Mouse (Mus musculus) ES-Bruce4 (cell line): ENCODE results near the gene Nfkbiz. TPM values are rescaled to one million over a fixed set of nuclear protein-coding genes. Genes with fewer than 3 reads are reported as not detected.
"Not testable (repeated sequence)": the region's sequence is repeated elsewhere in the genome, so short reads cannot be mapped to it uniquely, and the experiment has no call there.

Experiments
- H3K27ac ChIP-seq: 2 replicates; pipeline ENCODE4 v1.5.1; 2012; ENCODE audit warnings: low read length, inconsistent platforms; ENCODE audit not compliant: insufficient read depth
- H3K27me3 ChIP-seq: 2 replicates; pipeline ENCODE4 v1.6.1; 2012; ENCODE audit warnings: mild to moderate bottlenecking, low read length, inconsistent platforms; ENCODE audit not compliant: control insufficient read depth, poor library complexity, insufficient read depth, severe bottlenecking
- H3K36me3 ChIP-seq: 2 replicates; pipeline ENCODE4 v1.6.1; 2012; ENCODE audit warnings: inconsistent platforms, mild to moderate bottlenecking, low read length, moderate library complexity; ENCODE audit not compliant: control insufficient read depth, poor library complexity, insufficient read depth, severe bottlenecking
- H3K4me1 ChIP-seq: one replicate; pipeline ENCODE4 v1.8.1; 2011; ENCODE audit warnings: low read length; ENCODE audit not compliant: control insufficient read depth, insufficient read depth
- H3K4me3 ChIP-seq: 2 replicates; pipeline ENCODE4 v1.5.1; 2011; ENCODE audit warnings: low read depth, mild to moderate bottlenecking, low read length
- H3K9ac ChIP-seq: 2 replicates; pipeline ENCODE4 v1.6.1; 2012; ENCODE audit warnings: low read depth, mild to moderate bottlenecking, inconsistent platforms; ENCODE audit not compliant: poor library complexity, severe bottlenecking
- H3K9me3 ChIP-seq: replicated peaks from 2 replicates; pipeline ENCODE4 v1.6.1; 2012; ENCODE audit warnings: mild to moderate bottlenecking, low read length, inconsistent platforms; ENCODE audit not compliant: control insufficient read depth, poor library complexity, insufficient read depth, severe bottlenecking
- CTCF ChIP-seq: IDR thresholded peaks from one replicate; pipeline ENCODE4 v1.8.1; 2011; ENCODE audit warnings: low read depth, low read length
- EP300 ChIP-seq: IDR thresholded peaks from 2 replicates; pipeline ENCODE4 v1.6.1; 2011; ENCODE audit warnings: low read depth, low read length; ENCODE audit not compliant: insufficient read depth
- POLR2A ChIP-seq: IDR thresholded peaks from one replicate; pipeline ENCODE4 v1.8.1; 2011; ENCODE audit warnings: low read length; ENCODE audit not compliant: insufficient read depth
- polyA plus RNA-seq: library from polyadenylated mRNA; stranded (reverse); fragments of >200 nt; gene quantifications from 2 replicates; pipeline ENCODE4 v1.2.4, GENCODE M21; 2011; ENCODE audit warnings: low read depth; ENCODE audit not compliant: missing spikeins, insufficient read depth, insufficient read length

Nfkbiz gene
- polyA plus RNA-seq, 1 experiment = 6.0 TPM

GRCm38 (mm10) chr16:55847679-55848078, 9.0 kb upstream of the Nfkbiz start:
- TF ChIP-seq CTCF = no peak
- TF ChIP-seq EP300 = no peak
- no peak for TF ChIP-seq POLR2A
- no peaks in the 10 kb centered on the region for H3K9me3 ChIP-seq
- H3K9ac ChIP-seq = no peak overlapping the region
- H3K27me3 ChIP-seq = no peaks in the 10 kb centered on the region
- no peak overlapping the region for H3K27ac ChIP-seq
- no peak overlapping the region for H3K4me3 ChIP-seq
- H3K36me3 ChIP-seq = no peaks in the 10 kb centered on the region
- no peaks in the 10 kb centered on the region for H3K4me1 ChIP-seq

GRCm38 (mm10) chr16:55844847-55845246, 6.1 kb upstream of the Nfkbiz start:
- Histone ChIP-seq H3K9me3 (no peaks in the 10 kb centered on the region), H3K9ac (no peak overlapping the region), H3K27ac (no peak overlapping the region), H3K27me3 (no peaks in the 10 kb centered on the region), H3K4me1 (no peaks in the 10 kb centered on the region), H3K36me3 (no peaks in the 10 kb centered on the region), H3K4me3 (no peak overlapping the region)
- no peak for TF ChIP-seq CTCF
- no peak for TF ChIP-seq EP300
- no peak for TF ChIP-seq POLR2A

GRCm38 (mm10) chr16:55843919-55844318, 5.2 kb upstream of the Nfkbiz start:
- no peak for TF ChIP-seq CTCF
- Histone ChIP-seq H3K4me1 (no peaks in the 10 kb centered on the region), H3K9ac (no peak overlapping the region), H3K9me3 (no peaks in the 10 kb centered on the region), H3K27me3 (no peaks in the 10 kb centered on the region), H3K4me3 (no peak overlapping the region), H3K27ac (no peak overlapping the region), H3K36me3 (no peaks in the 10 kb centered on the region)

GRCm38 (mm10) chr16:55843134-55843533, 4.4 kb upstream of the Nfkbiz start:
- Histone ChIP-seq H3K27ac (no peak overlapping the region), H3K36me3 (no peaks in the 10 kb centered on the region), H3K9me3 (no peaks in the 10 kb centered on the region), H3K4me1 (no peaks in the 10 kb centered on the region), H3K27me3 (no peaks in the 10 kb centered on the region), H3K9ac (no peak overlapping the region), H3K4me3 (no peak overlapping the region)
- TF ChIP-seq EP300 = no peak
- no peak for TF ChIP-seq CTCF
- no peak for TF ChIP-seq POLR2A

GRCm38 (mm10) chr16:55841506-55841905, 2.8 kb upstream of the Nfkbiz start:
- TF ChIP-seq EP300 (no peak), CTCF (no peak), POLR2A (no peak)
- H3K27me3 ChIP-seq = no peaks in the 10 kb centered on the region
- H3K27ac ChIP-seq = no peak overlapping the region
- H3K4me1 ChIP-seq = no peaks in the 10 kb centered on the region
- no peaks in the 10 kb centered on the region for H3K9me3 ChIP-seq
- no peaks in the 10 kb centered on the region for H3K36me3 ChIP-seq
- no peak overlapping the region for H3K9ac ChIP-seq
- H3K4me3 ChIP-seq = no peak overlapping the region

GRCm38 (mm10) chr16:55838129-55838509, 580 bp downstream of the Nfkbiz start:
- Histone ChIP-seq H3K9ac (peak overlapping the region; percentile 53; the same call in 1 of the 2 replicates), H3K27ac (no peak overlapping the region)

GRCm38 (mm10) chr16:55837653-55838052, 1.0 kb downstream of the Nfkbiz start:
- H3K36me3 ChIP-seq, H3K4me1 ChIP-seq, H3K27me3 ChIP-seq, H3K9ac ChIP-seq, H3K9me3 ChIP-seq, H3K4me3 ChIP-seq, H3K27ac ChIP-seq: not testable (repeated sequence)

More at GRCm38 (mm10) chr16:55838129-55838509, 580 bp downstream of the Nfkbiz start:
- Histone ChIP-seq H3K27me3 (no peaks in the 10 kb centered on the region), H3K9me3 (no peaks in the 10 kb centered on the region), H3K36me3 (no peaks in the 10 kb centered on the region), H3K4me1 (no peaks in the 10 kb centered on the region), H3K4me3 (peak overlapping the region; percentile 83)
- no peak for TF ChIP-seq EP300
- TF ChIP-seq CTCF = no peak
- TF ChIP-seq POLR2A = no peak
